Mouse (Mus musculus) megakaryocyte, embryonic 14.5 days (primary cell): ENCODE measurements at regions not wholly inside any gene's neighbourhood (a gene's known extent, or its start where the extent isn't known, plus 50 kb on each side); places are given as distances from the start of the nearest gene placed in this dataset.

ENCODE experiments used
- FLI1 ChIP-seq: IDR thresholded peaks from 2 replicates; pipeline ENCODE4 v1.6.1; 2012; ENCODE audit warnings: low read length, inconsistent platforms, mixed read lengths
- GATA1 ChIP-seq: IDR thresholded peaks from 3 replicates; pipeline ENCODE4 v1.6.1; 2012; ENCODE audit warnings: mixed read lengths, low read length, inconsistent platforms, borderline replicate concordance

- TF ChIP-seq GATA1 (no peak), FLI1 (no peak)
Observed at GRCm38 (mm10) chr14:33729115-33729884, 140.3 kb downstream of the Ptpn20 start.
